Mouse (Mus musculus) bone marrow, adult 2 months (tissue): ENCODE results near the gene Snrnp27.

Experiments
- CTCF ChIP-seq: fragments of 200-500 bp; IDR thresholded peaks from 2 replicates; pipeline ENCODE4 v1.5.1; 2011; ENCODE audit warnings: low read length, control low read depth; ENCODE audit not compliant: control insufficient read depth, insufficient read depth
- POLR2A ChIP-seq: fragments of 200-500 bp; IDR thresholded peaks from 2 replicates; pipeline ENCODE4 v1.6.1; 2011; ENCODE audit warnings: low read depth, mild to moderate bottlenecking, control low read depth, low read length, borderline replicate concordance; ENCODE audit not compliant: control insufficient read depth

GRCm38 (mm10) chr6:86653026-86653425 lies 31.3 kb downstream of the Snrnp27 start:
- TF ChIP-seq CTCF (no peak), POLR2A (no peak)
